Mouse (Mus musculus) CH12.LX (cell line): ENCODE measurements around the gene Max. TPM values are rescaled to one million over a fixed set of nuclear protein-coding genes. Genes with fewer than 3 reads are reported as not detected.

ENCODE experiments used
- DNase-seq: peaks from one replicate; pipeline ENCODE4 v3.0.0-alpha.2; 2013; ENCODE audit errors: extremely low read depth
- H3K27ac ChIP-seq: 2 replicates; pipeline ENCODE4 v1.5.1; 2012; ENCODE audit warnings: low read depth, mild to moderate bottlenecking, control low read depth, moderate library complexity; ENCODE audit not compliant: insufficient read depth
- H3K27me3 ChIP-seq: replicated peaks from 2 replicates; pipeline ENCODE3; 2012; ENCODE audit warnings: inconsistent platforms
- H3K36me3 ChIP-seq, 2 experiments: replicated peaks in 1 of 2; 2 replicates each; pipeline versions ENCODE3 to v1.6.1; 2012; ENCODE audit warnings: inconsistent platforms in 1 of 2, low read length in 1 of 2, mild to moderate bottlenecking in 1 of 2, mixed read lengths in 1 of 2, moderate library complexity in 1 of 2; ENCODE audit not compliant: control insufficient read depth in 1 of 2, insufficient read depth in 1 of 2
- H3K4me1 ChIP-seq, 2 experiments: 2 replicates each; pipeline ENCODE4 v1.6.1; 2012; ENCODE audit warnings: inconsistent platforms in 1 of 2, moderate library complexity in 1 of 2; ENCODE audit not compliant: insufficient read depth in 2 of 2, control insufficient read depth in 1 of 2
- H3K4me2 ChIP-seq: 2 replicates; pipeline ENCODE4 v1.6.1; 2012; ENCODE audit warnings: low read depth, mild to moderate bottlenecking, control low read depth; ENCODE audit not compliant: poor library complexity, insufficient read depth, severe bottlenecking
- H3K4me3 ChIP-seq, 3 experiments: fragments of 150-350 bp in 1 of 3; sonication (generic) in 1 of 3; replicated peaks in 1 of 3; 2 replicates each; pipeline versions ENCODE3 to v1.5.1; 2011 to 2012; ENCODE audit warnings: low read depth in 2 of 3, low read length in 2 of 3, mild to moderate bottlenecking in 2 of 3, moderate library complexity in 2 of 3, control low read depth in 1 of 3, improper control_type of control experiment in 1 of 3, inconsistent platforms in 1 of 3, mixed read lengths in 1 of 3; ENCODE audit not compliant: poor library complexity in 1 of 3
- H3K79me2 ChIP-seq: replicated peaks from 2 replicates; pipeline ENCODE4 v1.6.1; 2012; ENCODE audit warnings: mild to moderate bottlenecking, moderate library complexity; ENCODE audit not compliant: control insufficient read depth, poor library complexity, insufficient read depth, severe bottlenecking; ENCODE audit errors: extremely low read depth
- H3K9ac ChIP-seq: 2 replicates; pipeline ENCODE4 v1.6.1; 2012; ENCODE audit warnings: low read depth, mild to moderate bottlenecking, control low read depth, moderate library complexity; ENCODE audit not compliant: insufficient read depth
- H3K9me3 ChIP-seq: replicated peaks from 2 replicates; pipeline ENCODE3; 2012; ENCODE audit warnings: low read length, inconsistent platforms, mixed read lengths
- BHLHE40 ChIP-seq: IDR thresholded peaks from 2 replicates; pipeline ENCODE4 v1.6.1; 2011; ENCODE audit warnings: mild to moderate bottlenecking, low read depth, low read length, improper control_type of control experiment
- CHD2 ChIP-seq: IDR thresholded peaks from 2 replicates; pipeline ENCODE4 v1.6.1; 2011; ENCODE audit warnings: low read length, improper control_type of control experiment
- CTCF ChIP-seq, 2 experiments: IDR thresholded peaks in 1 of 2; conservative IDR thresholded peaks in 1 of 2; 2 replicates each; pipeline ENCODE4 v1.5.1; 2011 to 2012; ENCODE audit warnings: low read depth in 2 of 2, low read length in 2 of 2, improper control_type of control experiment in 1 of 2, inconsistent platforms in 1 of 2, mild to moderate bottlenecking in 1 of 2, moderate library complexity in 1 of 2
- HCFC1 ChIP-seq: IDR thresholded peaks from 2 replicates; pipeline ENCODE4 v1.6.1; 2012; ENCODE audit warnings: low read depth, mild to moderate bottlenecking, inconsistent platforms, low read length, improper control_type of control experiment
- IRF4 ChIP-seq: IDR thresholded peaks from 2 replicates; pipeline ENCODE4 v1.6.1; 2014; ENCODE audit warnings: low read depth, mild to moderate bottlenecking, inconsistent platforms, low read length, improper control_type of control experiment
- JUN ChIP-seq: IDR thresholded peaks from 2 replicates; pipeline ENCODE4 v1.6.1; 2011; ENCODE audit warnings: low read depth, mild to moderate bottlenecking, low read length, improper control_type of control experiment, moderate library complexity; ENCODE audit not compliant: insufficient read depth
- KAT2A ChIP-seq: IDR thresholded peaks from 2 replicates; pipeline ENCODE4 v1.6.1; 2012; ENCODE audit warnings: low read length, improper control_type of control experiment, inconsistent platforms; ENCODE audit not compliant: insufficient replicate concordance
- MAX ChIP-seq: IDR thresholded peaks from 2 replicates; pipeline ENCODE4 v1.6.1; 2011; ENCODE audit warnings: low read length, improper control_type of control experiment
- MAZ ChIP-seq: IDR thresholded peaks from 2 replicates; pipeline ENCODE4 v1.6.1; 2012; ENCODE audit warnings: low read depth, mild to moderate bottlenecking, inconsistent platforms, low read length, improper control_type of control experiment, moderate library complexity
- MXI1 ChIP-seq: IDR thresholded peaks from 2 replicates; pipeline ENCODE4 v1.6.1; 2011; ENCODE audit warnings: mild to moderate bottlenecking, low read depth, low read length, improper control_type of control experiment
- NELFE ChIP-seq: IDR thresholded peaks from 2 replicates; pipeline ENCODE4 v1.6.1; 2011; ENCODE audit warnings: low read depth, low read length, improper control_type of control experiment
- PAX5 ChIP-seq: IDR thresholded peaks from 2 replicates; pipeline ENCODE4 v1.6.1; 2012; ENCODE audit warnings: low read length, inconsistent platforms, mixed read lengths
- POLR2AphosphoS2 ChIP-seq: IDR thresholded peaks from 2 replicates; pipeline ENCODE4 v1.6.1; 2011; ENCODE audit warnings: low read depth, low read length, improper control_type of control experiment
- RCOR1 ChIP-seq: conservative IDR thresholded peaks from 2 replicates; pipeline ENCODE4 v1.6.1; 2012; ENCODE audit warnings: low read depth, mild to moderate bottlenecking, inconsistent platforms, low read length, improper control_type of control experiment
- SMC3 ChIP-seq: IDR thresholded peaks from 2 replicates; pipeline ENCODE4 v1.6.1; 2011; ENCODE audit warnings: low read depth, low read length, improper control_type of control experiment
- UBTF ChIP-seq: IDR thresholded peaks from 2 replicates; pipeline ENCODE4 v1.6.1; 2012; ENCODE audit warnings: low read depth, mild to moderate bottlenecking, inconsistent platforms, low read length, improper control_type of control experiment, moderate library complexity
- ZC3H11A ChIP-seq: IDR thresholded peaks from 2 replicates; pipeline ENCODE4 v1.6.1; 2012; ENCODE audit warnings: low read depth, mild to moderate bottlenecking, inconsistent platforms, low read length, improper control_type of control experiment
- ZMIZ1 ChIP-seq: IDR thresholded peaks from 2 replicates; pipeline ENCODE4 v1.6.1; 2012; ENCODE audit warnings: low read depth, mild to moderate bottlenecking, inconsistent platforms, low read length, improper control_type of control experiment
- ZNF384 ChIP-seq: IDR thresholded peaks from 2 replicates; pipeline ENCODE4 v1.6.1; 2012; ENCODE audit warnings: low read depth, low read length, improper control_type of control experiment, inconsistent platforms
- dilution Hi-C: fragments of 300-500 bp; cut with MboI; formaldehyde crosslinking; loops from 2 replicates; pipeline ENCODE4 v1.14.3; 2020; ENCODE audit warnings: low sequenced_read_pairs; ENCODE audit not compliant: extremely low pct_unique_long_range_greater_than_20kb, extremely low pct_ligation_motif_present
- in situ Hi-C: fragments of 300-500 bp; cut with MboI; formaldehyde crosslinking; loops from 3 replicates; pipeline ENCODE4 v1.14.3; 2019; ENCODE audit warnings: low sequenced_read_pairs, low pct_ligation_motif_present, low pct_unique_long_range_greater_than_20kb, mixed read lengths
- polyA plus RNA-seq: library from polyadenylated mRNA; unstranded; fragments of >175 nt; gene quantifications from 2 replicates; pipeline ENCODE4 v1.2.1, GENCODE M21; 2012; ENCODE audit warnings: low read depth; ENCODE audit not compliant: insufficient read length
- total RNA-seq, 2 experiments: library from RNA; depleted of rRNA; stranded (reverse); fragments of 300-350 nt in 1 of 2; fragments of >200 nt in 1 of 2; gene quantifications; 2 replicates each; pipeline ENCODE4 v1.2.3; 2012 to 2014

The Max gene
- total and polyA plus RNA-seq, 3 experiments, result 23.9 to 128 (median 69.6) TPM

DNA sequence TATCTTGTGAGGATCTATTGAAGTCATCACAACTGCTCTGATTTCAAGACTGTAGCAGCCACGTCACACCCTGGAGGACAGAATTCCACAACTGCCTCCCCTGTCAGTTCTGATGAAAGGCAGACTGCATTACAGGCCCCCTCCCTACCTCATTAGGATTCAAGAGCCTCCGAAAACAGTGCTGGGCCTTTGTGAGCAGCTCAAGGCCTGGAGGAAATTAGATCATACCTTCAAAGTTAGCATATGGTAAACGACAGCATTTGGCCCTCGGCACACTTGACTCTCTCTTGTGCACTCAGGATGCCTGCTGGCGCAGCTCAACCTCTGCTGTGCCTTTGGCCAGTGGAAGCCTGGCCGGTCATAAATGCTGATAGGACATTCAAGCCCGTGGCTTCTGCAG lies 66.2 kb downstream of the Max start:
- Histone ChIP-seq H3K9ac (no peak overlapping the region), H3K9me3 (no peaks in the 10 kb centered on the region), H3K4me2 (no peak overlapping the region), H3K36me3 (peaks cover 6 to 79% of the 10 kb centered on the region in 2 experiments), H3K27ac (no peak overlapping the region), H3K4me3 (no peak overlapping the region), H3K27me3 (no peaks in the 10 kb centered on the region), H3K79me2 (no peaks in the 10 kb centered on the region), H3K4me1 (no peaks in the 10 kb centered on the region)
- no peak for DNase-seq
- TF ChIP-seq MXI1 (no peak), PAX5 (no peak), MAZ (no peak), JUN (no peak), KAT2A (no peak), IRF4 (no peak), NELFE (no peak), CHD2 (no peak), ZNF384 (no peak), ZC3H11A (no peak), MAX (no peak), ZMIZ1 (no peak), POLR2AphosphoS2 (no peak), HCFC1 (no peak), BHLHE40 (no peak), RCOR1 (no peak)
- in situ Hi-C loops, result no loop called here
- dilution Hi-C loops, result no loop called here

DNA sequence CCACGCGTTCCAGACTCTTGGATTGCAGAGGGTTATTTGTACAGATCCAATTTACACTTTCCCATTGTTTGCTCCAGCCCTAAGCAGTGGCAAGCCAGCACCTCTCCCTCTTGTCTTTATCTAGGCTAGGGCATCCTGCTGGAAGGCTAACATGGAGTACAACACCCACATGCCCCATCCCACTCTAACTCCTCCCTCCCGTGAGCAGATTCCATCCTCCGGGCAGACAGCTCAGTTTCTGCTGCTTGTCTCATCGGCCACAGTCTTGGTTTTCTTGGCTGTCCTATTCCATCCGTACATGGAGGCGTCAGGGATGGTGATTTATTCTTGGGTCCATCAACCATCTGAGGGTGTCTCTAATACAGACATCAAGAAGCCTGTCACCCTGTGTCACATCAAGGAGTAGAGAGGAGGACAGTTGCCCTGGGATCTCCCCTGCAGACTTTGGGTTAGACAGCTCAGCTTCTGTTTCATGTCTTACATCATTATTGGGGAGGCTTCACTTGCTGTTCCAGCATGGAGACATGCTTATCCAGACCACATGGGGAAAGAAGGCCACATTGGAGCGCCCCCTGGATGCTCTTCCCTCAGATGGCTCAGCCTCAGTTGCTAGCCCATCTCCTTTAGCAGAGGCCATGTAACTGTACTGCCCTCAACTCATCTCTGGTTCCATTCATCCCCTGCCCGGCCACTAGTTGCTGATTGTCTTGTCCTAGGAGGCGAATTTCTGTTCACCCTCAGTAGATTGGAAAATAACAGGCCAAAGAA lies 67.0 kb downstream of the Max start:
- in situ Hi-C loops, result no loop called here
- Histone ChIP-seq H3K4me1 (no peaks in the 10 kb centered on the region), H3K9ac (no peak overlapping the region), H3K4me3 (no peak overlapping the region), H3K79me2 (no peaks in the 10 kb centered on the region), H3K9me3 (no peaks in the 10 kb centered on the region), H3K4me2 (no peak overlapping the region), H3K36me3 (peaks cover 11 to 82% of the 10 kb centered on the region in 2 experiments), H3K27ac (no peak overlapping the region), H3K27me3 (no peaks in the 10 kb centered on the region)
- DNase-seq, result no peak
- no peak for TF ChIP-seq SMC3
- TF ChIP-seq UBTF, result no peak
- TF ChIP-seq JUN, result no peak
- TF ChIP-seq CTCF (conservative IDR thresholded peaks at IDR 0.05 in 1 of 2, IDR thresholded peaks at IDR 0.05 in 1 of 2; ENCODE audit: low read depth in 2 of 2, low read length in 2 of 2), result peak in 1 of 2 experiments; percentile 36; a peak in 2 of 4 replicates
- dilution Hi-C loops, result no loop called here
